Mouse (Mus musculus): ENCODE results near the gene Slc38a6. TPM values are rescaled to one million over a fixed set of nuclear protein-coding genes. Genes with fewer than 3 reads are reported as not detected.

The Slc38a6 gene
- polyA plus RNA-seq, 1 experiment from 2014 or later: 2.8 TPM

DNA sequence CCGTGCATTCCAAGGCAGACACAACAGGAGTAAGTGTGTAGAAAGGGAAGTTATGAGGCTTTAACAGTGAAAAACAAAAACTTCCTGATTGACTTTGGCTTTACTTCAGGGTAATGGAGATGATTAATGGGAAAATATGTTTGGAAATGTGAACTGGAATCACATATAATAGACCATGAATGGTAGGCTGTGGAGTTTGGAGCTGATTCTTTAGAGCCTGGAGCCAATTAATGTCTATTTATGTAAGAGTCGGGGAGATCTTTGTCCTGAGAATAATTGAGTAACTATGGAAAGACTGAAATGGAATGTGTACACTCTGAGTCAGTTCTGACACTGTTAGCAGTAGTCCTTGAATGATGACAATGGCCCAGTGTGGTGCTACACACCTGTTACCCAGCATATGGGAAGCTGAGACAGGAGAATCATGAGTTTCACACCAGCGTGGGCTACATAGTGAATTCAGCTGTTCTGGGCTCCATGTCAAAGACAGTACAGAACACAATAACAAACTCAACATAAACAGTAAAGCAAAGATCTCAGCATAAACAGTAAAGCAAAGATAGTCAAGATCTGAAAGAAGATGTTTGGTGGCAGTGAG, 21.1 kb upstream of the Slc38a6 start:
- Histone ChIP-seq H3K27me3 (ENCODE audit: control insufficient read depth, insufficient read depth, low read length) (no peaks in the 10 kb centered on the region), H3K36me3 (ENCODE audit: control insufficient read depth, insufficient read depth, low read length) (no peaks in the 10 kb centered on the region), H3K27ac (replicated peaks) (no peak overlapping the region), H3K9me3 (ENCODE audit: control insufficient read depth, low read length) (no peaks in the 10 kb centered on the region), H3K4me1 (replicated peaks; ENCODE audit: control insufficient read depth, insufficient read depth) (no peaks in the 10 kb centered on the region), H3K4me2 (replicated peaks; ENCODE audit: low read depth) (no peak overlapping the region), H3K4me3 (ENCODE audit: low read depth, low read length) (no peak overlapping the region), H3K9ac (ENCODE audit: low read length) (no peak overlapping the region)
- ATAC-seq (ENCODE audit: low FRiP score, low TSS enrichment): no peak
- DNase-seq (ENCODE audit: low spot score): no peak
- WGBS: 48% methylated on average over 3 of the region's 3 CpGs
- TF ChIP-seq EP300 (optimal IDR thresholded peaks at IDR 0.05): no peak

- TF ChIP-seq EP300 (optimal IDR thresholded peaks at IDR 0.05) (no peak), CTCF (IDR thresholded peaks at IDR 0.05; ENCODE audit: low read depth) (no peak)
- no peak overlapping the region for H3K4me3 ChIP-seq (ENCODE audit: low read depth, low read length)
- H3K4me1 ChIP-seq (replicated peaks; ENCODE audit: control insufficient read depth, insufficient read depth): no peaks in the 10 kb centered on the region
- H3K4me2 ChIP-seq (replicated peaks; ENCODE audit: low read depth): no peak overlapping the region
- no peak for ATAC-seq (ENCODE audit: low FRiP score, low TSS enrichment)
- no peaks in the 10 kb centered on the region for H3K36me3 ChIP-seq (ENCODE audit: control insufficient read depth, insufficient read depth, low read length)
- DNase-seq (ENCODE audit: low spot score): no peak
- H3K27ac ChIP-seq (replicated peaks): no peak overlapping the region
- H3K27me3 ChIP-seq (ENCODE audit: control insufficient read depth, insufficient read depth, low read length): no peaks in the 10 kb centered on the region
- H3K9me3 ChIP-seq (ENCODE audit: control insufficient read depth, low read length): no peaks in the 10 kb centered on the region
- H3K9ac ChIP-seq (ENCODE audit: low read length): no peak overlapping the region
- 83% methylated on average over 1 of the region's 1 CpGs for WGBS
These were observed 20.0 kb upstream of the Slc38a6 start for GRCm38 (mm10) chr12:73266597-73266996.

DNA sequence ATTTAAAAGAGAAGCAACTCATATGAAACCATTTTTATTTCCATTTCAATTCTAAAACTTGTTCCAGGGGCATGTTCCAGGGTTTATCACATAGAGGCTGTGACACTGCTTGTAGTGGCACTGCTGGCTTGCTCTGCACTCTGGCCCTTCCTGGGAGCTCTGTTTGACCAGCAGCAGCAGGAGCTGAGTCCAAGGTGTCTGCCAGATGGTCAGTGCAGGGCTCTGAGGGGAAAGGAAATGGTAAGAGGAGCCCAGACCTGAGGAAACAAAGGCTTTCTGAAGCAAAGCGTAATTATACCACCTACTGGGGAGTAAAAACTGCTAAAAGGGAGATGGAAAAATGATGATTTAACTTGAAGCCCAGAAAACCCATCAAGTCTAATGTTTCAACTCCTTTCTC, 18.1 kb upstream of the Slc38a6 start:
- no peaks in the 10 kb centered on the region for H3K9me3 ChIP-seq (ENCODE audit: control insufficient read depth, low read length)
- no peak overlapping the region for H3K9ac ChIP-seq (ENCODE audit: low read length)
- no peak overlapping the region for H3K4me2 ChIP-seq (replicated peaks; ENCODE audit: low read depth)
- ATAC-seq (ENCODE audit: low FRiP score, low TSS enrichment) (no peak), DNase-seq (ENCODE audit: low spot score) (no peak)
- no peaks in the 10 kb centered on the region for H3K36me3 ChIP-seq (ENCODE audit: control insufficient read depth, insufficient read depth, low read length)
- no peak overlapping the region for H3K27ac ChIP-seq (replicated peaks)
- TF ChIP-seq EP300 (optimal IDR thresholded peaks at IDR 0.05) (no peak), CTCF (IDR thresholded peaks at IDR 0.05; ENCODE audit: low read depth) (no peak)
- H3K4me1 ChIP-seq (replicated peaks; ENCODE audit: control insufficient read depth, insufficient read depth): no peaks in the 10 kb centered on the region
- no peak overlapping the region for H3K4me3 ChIP-seq (ENCODE audit: low read depth, low read length)
- no peaks in the 10 kb centered on the region for H3K27me3 ChIP-seq (ENCODE audit: control insufficient read depth, insufficient read depth, low read length)
- WGBS: 100% methylated on average over 1 of the region's 1 CpGs

DNA sequence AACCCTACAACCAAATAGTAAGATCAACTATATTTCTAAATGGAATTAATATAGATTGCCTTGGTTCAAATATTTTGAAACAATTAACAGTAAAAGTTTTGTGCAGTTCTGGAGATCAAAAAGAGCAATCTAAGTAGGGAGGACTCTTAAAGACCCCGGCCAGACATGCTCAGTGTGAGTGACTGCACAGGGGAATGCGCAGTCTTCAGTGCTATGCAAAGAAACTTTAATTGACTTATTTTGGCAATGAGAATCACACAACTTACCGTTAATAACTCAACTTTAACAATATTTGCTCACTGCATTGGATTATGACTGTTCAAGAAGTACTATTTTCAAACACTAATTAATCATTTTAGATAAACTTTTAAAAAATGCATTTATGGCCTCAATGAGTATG, 17.0 kb upstream of the Slc38a6 start:
- no peak overlapping the region for H3K9ac ChIP-seq (ENCODE audit: low read length)
- H3K9me3 ChIP-seq (ENCODE audit: control insufficient read depth, low read length): no peaks in the 10 kb centered on the region
- ATAC-seq (ENCODE audit: low FRiP score, low TSS enrichment) (no peak), DNase-seq (ENCODE audit: low spot score) (no peak)
- H3K27ac ChIP-seq (replicated peaks): no peak overlapping the region
- no peak overlapping the region for H3K4me2 ChIP-seq (replicated peaks; ENCODE audit: low read depth)
- no peaks in the 10 kb centered on the region for H3K36me3 ChIP-seq (ENCODE audit: control insufficient read depth, insufficient read depth, low read length)
- 60% methylated on average over 3 of the region's 3 CpGs for WGBS
- no peak overlapping the region for H3K4me3 ChIP-seq (ENCODE audit: low read depth, low read length)
- no peaks in the 10 kb centered on the region for H3K27me3 ChIP-seq (ENCODE audit: control insufficient read depth, insufficient read depth, low read length)
- TF ChIP-seq CTCF (IDR thresholded peaks at IDR 0.05; ENCODE audit: low read depth): no peak
- TF ChIP-seq EP300 (optimal IDR thresholded peaks at IDR 0.05): no peak
- no peaks in the 10 kb centered on the region for H3K4me1 ChIP-seq (replicated peaks; ENCODE audit: control insufficient read depth, insufficient read depth)

GRCm38 (mm10) chr12:73269933-73270332, 16.6 kb upstream of the Slc38a6 start:
- Histone ChIP-seq H3K4me2 (replicated peaks; ENCODE audit: low read depth) (no peak overlapping the region), H3K27me3 (ENCODE audit: control insufficient read depth, insufficient read depth, low read length) (no peaks in the 10 kb centered on the region), H3K27ac (replicated peaks) (no peak overlapping the region), H3K4me1 (replicated peaks; ENCODE audit: control insufficient read depth, insufficient read depth) (no peaks in the 10 kb centered on the region), H3K4me3 (ENCODE audit: low read depth, low read length) (no peak overlapping the region), H3K9ac (ENCODE audit: low read length) (no peak overlapping the region), H3K36me3 (ENCODE audit: control insufficient read depth, insufficient read depth, low read length) (no peaks in the 10 kb centered on the region), H3K9me3 (ENCODE audit: control insufficient read depth, low read length) (no peaks in the 10 kb centered on the region)
- DNase-seq (ENCODE audit: low spot score): no peak
- WGBS: 62% methylated on average over 4 of the region's 4 CpGs
- ATAC-seq (ENCODE audit: low FRiP score, low TSS enrichment): no peak
- no peak for TF ChIP-seq CTCF (IDR thresholded peaks at IDR 0.05; ENCODE audit: low read depth)
- no peak for TF ChIP-seq EP300 (optimal IDR thresholded peaks at IDR 0.05)

DNA sequence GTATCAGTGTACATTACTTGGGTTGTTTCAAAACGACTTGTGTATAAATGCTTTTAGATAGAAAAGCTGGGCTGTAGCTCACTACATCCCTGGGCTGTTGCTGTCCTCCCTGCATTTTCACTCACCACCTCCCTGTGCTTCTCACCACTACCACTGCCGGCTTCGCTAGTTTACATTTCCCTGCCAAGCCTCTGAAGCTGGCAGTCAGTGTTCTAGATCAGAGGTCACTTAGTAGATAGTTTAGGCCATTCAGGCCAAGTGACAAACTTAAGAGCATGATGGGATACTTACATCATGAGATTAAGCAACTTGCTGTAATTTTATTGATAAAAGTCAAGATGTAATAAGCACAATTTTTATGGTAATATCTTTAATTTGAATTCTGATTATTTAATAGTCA, 11.7 kb upstream of the Slc38a6 start:
- Histone ChIP-seq H3K27me3 (ENCODE audit: control insufficient read depth, insufficient read depth, low read length) (no peaks in the 10 kb centered on the region), H3K36me3 (ENCODE audit: control insufficient read depth, insufficient read depth, low read length) (peaks cover 5% of the 10 kb centered on the region; the same call in 1 of the 2 replicates), H3K27ac (replicated peaks) (no peak overlapping the region), H3K4me1 (replicated peaks; ENCODE audit: control insufficient read depth, insufficient read depth) (no peaks in the 10 kb centered on the region), H3K9ac (ENCODE audit: low read length) (no peak overlapping the region), H3K9me3 (ENCODE audit: control insufficient read depth, low read length) (no peaks in the 10 kb centered on the region), H3K4me3 (ENCODE audit: low read depth, low read length) (no peak overlapping the region), H3K4me2 (replicated peaks; ENCODE audit: low read depth) (no peak overlapping the region)
- DNase-seq (ENCODE audit: low spot score) (no peak), ATAC-seq (ENCODE audit: low FRiP score, low TSS enrichment) (no peak)
- WGBS: 85% methylated on average over 3 of the region's 3 CpGs
- TF ChIP-seq CTCF (IDR thresholded peaks at IDR 0.05; ENCODE audit: low read depth): no peak
- TF ChIP-seq EP300 (optimal IDR thresholded peaks at IDR 0.05): no peak

Measured in stomach, postnatal 0 days (tissue).